Mouse (Mus musculus) T-helper 2 cell (primary cell): ENCODE measurements at regions not wholly inside any gene's neighbourhood (a gene's known extent, or its start where the extent isn't known, plus 50 kb on each side); places are given as distances from the start of the nearest gene placed in this dataset.
"Not testable (repeated sequence)": the region's sequence is repeated elsewhere in the genome, so short reads cannot be mapped to it uniquely, and the experiment has no call there.

Source experiments
- in situ Hi-C: fragments of 300-600 bp; cut with MboI, MseI; formaldehyde crosslinking; loops from one replicate; pipeline ENCODE4 v1.15.1; 2025; ENCODE audit warnings: high pct_unique_total_duplicates

DNA sequence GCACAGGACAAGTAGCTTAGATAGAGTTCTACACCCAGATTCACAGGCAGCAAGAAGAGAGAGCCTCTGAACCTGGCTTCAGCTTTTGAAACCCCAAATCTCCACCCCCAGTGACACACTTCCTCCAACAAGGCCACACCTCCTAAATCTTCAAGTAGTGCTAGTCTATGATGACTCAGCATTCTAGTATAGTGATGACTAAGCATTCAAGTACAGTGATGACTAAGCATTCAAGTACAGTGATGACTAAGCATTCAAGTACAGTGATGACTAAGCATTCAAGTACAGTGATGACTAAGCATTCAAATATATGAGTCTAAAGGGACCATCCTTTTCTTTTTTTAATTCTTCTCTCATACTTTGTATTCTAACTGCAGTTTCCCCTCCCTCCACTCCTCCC is 225.8 kb downstream of the Diras2 start:
- in situ Hi-C loops = not testable (repeated sequence)

DNA sequence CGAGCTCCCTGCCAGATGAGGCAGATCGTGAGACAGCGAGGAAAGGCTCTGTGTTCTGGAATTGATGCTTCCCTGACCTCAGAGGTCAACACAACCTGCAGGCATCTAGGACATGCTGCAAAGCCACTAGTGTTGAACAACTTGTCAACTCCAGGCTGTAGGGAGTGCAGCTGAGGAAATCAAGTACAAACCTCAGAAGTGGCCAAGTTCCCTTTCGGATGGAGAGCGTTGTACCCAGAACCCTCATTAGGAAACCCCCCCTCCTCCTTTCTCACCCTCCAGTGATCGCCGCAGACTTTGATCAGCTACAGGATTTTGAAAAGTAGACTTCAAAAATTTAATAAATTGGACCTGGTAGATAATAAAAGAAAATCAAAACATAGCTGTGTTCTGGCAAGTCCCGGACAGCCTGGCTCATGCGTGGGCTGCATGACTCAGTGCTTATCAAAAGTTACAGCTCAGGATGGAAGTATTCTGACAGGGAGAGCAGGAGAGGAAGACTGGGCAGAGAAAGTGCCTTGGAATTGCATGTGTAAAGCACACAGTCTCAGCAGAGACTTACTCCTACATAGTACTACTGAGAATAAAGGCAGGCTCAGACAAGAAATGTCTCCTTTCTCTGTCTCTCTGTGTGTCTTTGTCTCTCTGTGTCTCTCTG is 224.2 kb downstream of the Diras2 start:
- in situ Hi-C loops = no loop called here

DNA sequence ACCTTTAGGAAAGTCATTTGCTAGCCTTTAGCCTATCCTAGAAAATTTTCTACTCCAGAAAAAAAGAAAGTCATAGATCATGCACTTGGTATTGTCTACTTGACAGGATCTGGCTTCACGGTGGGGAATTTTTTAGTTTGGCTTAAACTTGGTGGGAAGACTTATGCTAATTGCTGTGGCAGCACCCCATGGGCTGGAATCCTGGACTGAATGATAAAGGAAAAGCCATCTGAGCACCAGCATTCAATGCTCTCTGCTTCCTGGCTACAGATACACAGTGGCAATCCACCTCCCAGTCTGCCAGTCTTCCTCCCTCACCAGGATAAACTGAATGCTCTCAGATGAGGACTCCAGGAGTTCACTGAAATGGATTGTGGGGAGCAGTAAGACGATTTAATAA is 220.1 kb downstream of the Diras2 start:
- in situ Hi-C loops = loop anchor here (10.0 kb wide), 1 partner anchor 776 kb away; no protein-coding TSS in a partner anchor

DNA sequence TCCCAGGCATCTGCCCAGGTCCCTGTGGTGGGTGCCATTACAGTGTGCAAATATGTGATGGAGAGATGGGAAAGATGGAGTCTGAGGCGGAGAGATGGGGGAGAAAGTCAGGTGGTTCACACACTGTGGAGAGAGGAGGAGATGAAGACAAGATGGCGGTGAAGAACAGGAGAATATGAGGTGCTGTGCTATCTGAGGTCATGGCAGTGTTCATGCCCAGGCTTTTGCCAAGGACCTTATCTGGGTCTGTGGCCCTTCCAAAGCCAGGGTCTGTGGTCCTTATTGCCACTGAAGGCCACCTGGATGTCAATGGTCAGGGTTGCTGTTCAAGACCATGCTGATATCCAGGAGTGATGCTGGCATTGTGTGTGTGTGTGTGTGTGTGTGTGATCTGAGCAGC is 212.8 kb downstream of the Diras2 start:
- in situ Hi-C loops = loop anchor here (10.0 kb wide), 1 partner anchor 783 kb away; no protein-coding TSS in a partner anchor

DNA sequence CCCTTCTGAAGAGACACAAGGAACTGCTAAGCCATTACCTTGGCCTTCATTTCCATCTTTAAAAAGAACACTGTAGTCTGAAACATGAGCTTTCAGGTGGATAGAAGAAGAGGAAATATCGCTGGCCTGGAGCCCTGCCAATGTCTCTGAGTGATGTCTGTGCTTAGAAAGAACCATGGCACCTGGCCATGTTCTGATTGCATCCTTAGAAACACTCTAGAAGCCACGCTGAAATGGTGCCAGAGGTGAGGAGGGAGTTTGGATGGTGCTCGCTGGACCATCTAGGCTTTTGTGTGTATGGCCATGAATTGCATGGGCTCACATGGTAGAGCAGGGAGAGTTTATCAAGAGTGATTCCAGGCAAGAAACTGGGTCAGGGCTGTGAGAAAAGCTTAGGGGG is 207.4 kb downstream of the Diras2 start:
- in situ Hi-C loops = no loop called here

DNA sequence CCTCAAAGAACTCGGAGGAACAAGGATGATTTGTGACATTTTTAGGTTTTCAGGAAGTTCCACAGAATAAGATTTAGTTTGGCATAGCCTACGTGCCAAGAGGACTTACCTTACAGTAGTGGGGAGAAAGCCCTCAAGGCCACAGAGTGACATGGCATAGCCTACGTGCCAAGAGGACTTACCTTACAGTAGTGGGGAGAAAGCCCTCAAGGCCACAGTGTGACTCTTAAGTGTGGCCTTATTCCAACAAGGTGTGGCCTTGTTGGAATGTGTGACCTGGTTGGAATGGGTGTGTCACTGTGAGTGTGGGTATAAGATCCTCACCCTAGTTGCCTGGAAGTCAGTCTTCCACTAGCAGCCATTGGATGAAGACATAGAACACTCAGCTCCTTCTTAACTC is 206.7 kb downstream of the Diras2 start:
- in situ Hi-C loops = not testable (repeated sequence)

DNA sequence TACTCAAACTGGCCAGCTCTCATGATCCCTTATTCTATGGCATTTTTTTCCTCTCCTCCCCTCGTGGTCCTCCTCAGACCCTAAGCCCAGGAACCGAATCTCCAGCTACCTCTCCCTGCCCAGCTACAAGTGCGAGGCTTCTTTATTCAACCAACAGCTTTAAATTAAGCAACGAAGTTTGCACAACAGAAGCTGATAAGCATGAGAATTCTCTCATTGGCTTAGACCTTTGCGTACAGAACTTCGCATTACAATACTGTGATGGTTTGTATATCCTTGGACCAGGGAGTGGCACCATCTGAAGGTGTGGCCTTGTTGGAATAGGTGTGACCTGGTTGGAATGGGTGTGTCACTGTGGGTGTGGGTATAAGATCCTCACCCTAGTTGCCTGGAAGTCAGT is 205.4 kb downstream of the Diras2 start:
- in situ Hi-C loops = not testable (repeated sequence)

DNA sequence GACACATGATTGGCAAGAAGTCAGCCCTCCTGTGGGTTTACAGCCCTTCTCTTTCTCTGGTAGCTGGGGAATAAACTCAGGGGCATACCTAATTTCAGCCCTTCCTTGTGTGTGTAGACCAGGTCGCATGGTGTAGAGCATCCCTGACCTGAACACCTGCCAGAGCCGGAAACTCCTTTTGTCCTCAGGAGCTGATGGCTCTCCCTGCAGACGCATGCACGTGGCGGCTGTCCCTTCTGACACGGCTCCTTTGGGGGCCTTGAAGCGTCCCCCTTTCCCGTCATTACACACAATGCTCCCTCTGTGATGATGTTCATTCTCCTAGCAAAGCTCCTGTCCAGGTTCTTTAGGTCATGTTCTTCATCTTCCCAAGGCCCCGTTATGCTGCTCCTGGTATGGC is 203.3 kb downstream of the Diras2 start:
- in situ Hi-C loops = no loop called here

DNA sequence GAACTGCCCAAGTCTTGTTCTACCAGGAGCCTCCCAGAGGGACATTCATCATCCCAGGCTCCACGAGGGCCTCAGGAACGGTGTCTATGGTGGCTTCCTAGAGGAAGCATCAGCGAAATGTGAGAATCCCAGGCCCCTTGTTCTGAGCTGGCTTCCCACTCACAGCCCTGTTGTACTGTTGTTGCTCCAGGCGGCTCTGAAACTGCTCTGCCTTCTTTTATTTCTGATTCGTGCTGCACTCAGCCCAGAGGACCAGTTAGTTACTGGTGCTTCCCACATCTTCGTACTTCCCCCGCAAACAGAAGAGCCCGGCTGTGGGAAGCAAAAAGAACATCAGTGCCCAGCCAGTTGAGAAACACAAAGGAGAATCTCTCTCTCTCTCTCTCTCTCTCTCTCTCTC is 202.3 kb downstream of the Diras2 start:
- in situ Hi-C loops = no loop called here

DNA sequence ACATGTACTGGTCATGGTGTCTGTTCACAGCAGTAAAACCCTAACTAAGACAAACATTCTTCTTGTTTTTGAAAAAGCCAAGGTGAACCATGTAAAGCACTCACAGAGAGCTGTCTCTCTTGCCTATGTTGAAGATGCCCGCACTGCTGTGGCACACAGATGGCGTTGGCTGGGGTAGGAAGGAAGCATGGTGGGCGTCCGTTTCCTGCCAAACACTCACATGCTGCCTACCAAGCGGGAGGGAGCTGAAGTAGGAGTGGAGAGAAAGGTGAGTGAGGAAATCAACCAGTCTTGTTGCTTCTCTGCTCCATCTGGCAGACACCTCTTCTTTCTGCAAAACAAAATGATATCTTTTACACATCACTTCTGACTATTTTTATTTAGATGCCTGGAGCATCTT is 200.0 kb downstream of the Diras2 start:
- in situ Hi-C loops = no loop called here

DNA sequence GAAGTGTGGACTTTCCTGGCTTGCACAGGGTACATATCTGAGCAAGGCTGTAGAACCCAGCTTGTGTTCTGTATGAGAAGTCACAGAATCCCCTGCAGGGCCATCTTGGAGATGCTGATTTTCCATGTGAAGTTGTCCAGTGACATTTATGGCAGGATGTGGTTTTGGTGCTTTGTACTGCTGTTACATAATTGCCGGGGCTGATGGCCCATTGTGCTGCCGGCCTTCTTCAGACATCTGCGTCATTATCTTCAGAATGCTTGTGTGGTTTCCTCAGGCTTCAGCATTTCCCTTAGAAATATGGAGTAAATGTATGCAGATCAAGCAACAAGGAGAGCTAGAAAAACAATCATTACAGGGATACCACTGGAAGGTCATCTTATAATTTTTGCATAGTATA is 196.1 kb downstream of the Diras2 start:
- in situ Hi-C loops = no loop called here

DNA sequence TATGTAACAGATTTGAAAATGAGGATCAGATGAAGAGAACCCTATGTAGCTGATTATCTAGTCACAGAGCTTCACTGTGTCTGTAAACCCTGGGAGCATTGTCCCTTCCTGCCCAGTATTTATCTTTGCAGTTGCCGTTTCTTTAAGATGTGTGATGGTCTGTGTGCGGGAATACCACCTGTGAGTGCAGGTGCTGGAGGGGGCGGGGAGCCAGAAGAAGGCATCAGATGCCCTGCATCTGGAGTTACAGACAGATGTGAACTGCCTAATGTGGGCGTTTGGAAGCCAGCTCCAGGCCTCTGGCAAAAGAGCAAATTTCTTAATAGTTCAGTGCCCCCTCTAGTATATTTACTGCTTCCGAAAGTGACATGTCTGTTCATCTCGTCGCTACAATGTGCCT is 193.1 kb downstream of the Diras2 start:
- in situ Hi-C loops = no loop called here

DNA sequence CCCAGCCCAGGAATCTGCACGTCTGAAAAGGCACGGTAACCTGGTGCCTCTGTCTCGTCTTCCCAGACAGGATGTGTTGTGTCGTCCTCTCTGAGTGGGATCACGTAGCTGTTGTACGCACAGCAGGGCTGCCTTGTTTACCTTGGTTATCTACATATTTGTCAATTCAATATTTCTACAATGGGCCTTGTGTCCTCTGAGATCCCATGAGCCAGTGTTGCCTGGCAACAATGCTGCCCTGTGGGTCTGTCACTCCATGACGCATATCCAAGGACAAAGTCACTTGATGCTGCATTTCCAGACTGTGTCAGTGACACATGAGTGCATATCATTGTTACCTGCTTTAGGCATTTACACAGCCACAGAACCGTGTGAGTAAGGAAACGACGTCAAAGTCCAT is 191.9 kb downstream of the Diras2 start:
- in situ Hi-C loops = no loop called here

DNA sequence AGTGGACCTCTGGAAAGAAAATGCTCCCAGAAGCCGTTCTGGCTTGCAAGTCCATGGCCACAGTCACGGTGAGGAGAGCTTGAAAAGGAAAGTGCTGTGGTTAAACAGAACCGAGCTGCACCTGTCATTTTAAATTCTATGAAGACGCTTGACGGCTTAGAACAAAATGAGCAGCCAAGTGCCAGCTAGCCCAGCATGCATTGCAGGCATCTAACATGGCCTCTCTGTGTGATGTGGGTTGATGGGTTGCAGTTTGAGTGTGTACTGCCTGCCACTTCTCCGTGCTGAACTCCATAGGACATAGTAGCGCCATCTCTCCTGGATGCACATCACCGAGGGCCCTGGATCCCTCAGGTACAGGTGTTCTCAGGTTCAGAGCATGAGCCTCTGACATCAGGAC is 189.1 kb downstream of the Diras2 start:
- in situ Hi-C loops = no loop called here

DNA sequence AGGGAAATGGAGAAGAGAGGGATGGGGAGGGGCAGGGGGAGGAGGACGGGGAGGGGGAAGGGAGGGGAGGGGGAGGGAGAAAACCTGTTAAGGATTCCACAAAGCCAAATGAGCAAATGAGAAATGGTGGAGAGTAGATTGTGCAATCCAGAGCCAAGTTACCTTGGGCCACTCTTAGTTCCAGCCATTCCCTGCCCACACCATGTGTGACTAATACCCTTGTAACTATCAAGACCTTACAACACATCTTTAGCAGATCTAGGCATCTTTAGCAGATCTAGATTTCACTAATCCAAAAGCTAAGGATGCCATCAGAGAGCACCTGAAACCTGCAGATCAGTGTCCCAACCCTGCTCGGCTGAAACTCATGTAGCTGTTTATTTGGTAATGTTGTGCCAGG is 186.7 kb downstream of the Diras2 start:
- in situ Hi-C loops = no loop called here

DNA sequence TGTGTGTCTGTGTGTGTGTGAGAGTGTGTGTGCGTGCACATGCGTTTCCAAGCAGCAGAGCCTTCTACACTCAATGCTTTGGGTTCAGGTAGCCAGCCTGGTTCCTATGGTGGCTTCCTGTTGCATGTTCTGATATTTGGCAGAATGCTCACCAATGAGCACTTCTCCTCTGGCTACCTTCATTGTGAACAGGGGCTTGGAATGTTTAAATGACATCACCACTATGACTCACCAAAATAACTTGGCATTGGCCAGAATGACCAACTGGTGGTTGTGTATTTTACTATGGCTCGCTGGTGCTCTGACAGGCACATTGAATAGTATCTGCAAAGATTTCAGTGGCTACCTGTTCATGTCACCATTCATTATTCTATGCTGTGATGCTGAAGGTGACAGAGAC is 186.2 kb downstream of the Diras2 start:
- in situ Hi-C loops = no loop called here

DNA sequence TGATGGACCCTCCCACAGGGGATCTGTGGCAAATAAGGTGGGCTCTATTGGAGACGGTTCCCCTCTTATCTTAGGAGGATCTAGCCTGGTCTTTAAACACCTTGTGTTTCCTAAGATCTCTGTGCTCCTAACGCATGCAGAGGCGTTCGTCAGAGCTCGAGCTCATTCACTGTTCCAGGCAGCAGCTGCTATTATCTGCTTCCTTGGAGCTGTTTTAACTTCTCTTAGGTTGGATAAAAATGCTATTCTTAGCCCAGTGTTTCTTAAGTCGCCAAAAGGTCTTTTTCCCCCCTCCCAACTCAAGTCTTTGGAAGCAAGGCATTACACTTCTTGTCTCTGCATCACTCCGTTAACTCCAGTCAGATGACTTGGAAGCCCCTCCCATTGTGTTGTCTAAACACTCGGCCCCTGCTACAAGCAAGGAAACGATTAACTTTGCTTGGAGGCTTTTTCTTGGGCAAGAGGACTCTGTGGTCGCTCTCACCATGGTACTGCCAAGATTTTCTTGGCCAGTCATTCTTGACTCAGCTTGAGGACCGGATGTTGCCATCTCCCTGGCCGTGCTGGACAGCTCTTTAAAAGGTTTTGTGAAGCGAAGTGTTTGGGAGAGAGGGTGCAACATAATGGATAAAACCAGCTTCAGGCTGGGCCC is 185.6 kb downstream of the Diras2 start:
- in situ Hi-C loops = no loop called here

DNA sequence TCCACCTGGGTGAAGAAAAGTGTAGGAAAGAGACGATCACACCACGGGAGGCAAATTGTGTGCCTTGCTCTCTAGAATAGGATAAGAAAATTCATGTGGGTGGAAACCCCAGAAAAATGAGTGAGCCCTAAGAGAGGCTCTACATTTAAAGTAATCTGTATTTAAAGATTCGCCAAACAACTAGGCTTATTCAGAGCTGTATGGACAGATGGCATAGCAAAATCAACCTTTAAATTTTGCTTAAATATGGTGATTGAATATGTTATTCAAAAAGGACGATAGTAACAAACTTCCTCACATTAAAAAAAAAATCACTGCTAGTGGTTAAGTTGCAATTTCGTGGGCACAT is 185.1 kb downstream of the Diras2 start:
- in situ Hi-C loops = no loop called here

DNA sequence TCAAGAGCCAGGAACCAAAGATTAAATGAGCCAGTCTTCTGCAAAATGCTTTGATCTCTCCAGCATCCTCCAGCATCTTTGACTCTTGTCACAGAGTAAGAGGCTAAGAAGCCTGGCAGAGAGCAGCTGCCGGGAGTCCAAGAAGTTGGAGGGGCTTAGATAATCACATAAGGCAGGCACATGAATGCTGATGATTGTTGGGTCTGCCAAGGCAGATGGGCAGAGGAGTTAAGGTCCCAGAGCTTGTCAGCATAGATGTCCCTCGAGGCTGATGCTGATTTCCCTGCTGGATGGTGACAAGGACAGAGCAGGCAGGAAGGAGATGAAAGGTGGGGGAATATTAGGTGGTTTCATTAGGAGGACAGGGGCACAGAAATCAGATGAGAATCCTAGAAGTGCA is 183.4 kb downstream of the Diras2 start:
- in situ Hi-C loops = no loop called here

DNA sequence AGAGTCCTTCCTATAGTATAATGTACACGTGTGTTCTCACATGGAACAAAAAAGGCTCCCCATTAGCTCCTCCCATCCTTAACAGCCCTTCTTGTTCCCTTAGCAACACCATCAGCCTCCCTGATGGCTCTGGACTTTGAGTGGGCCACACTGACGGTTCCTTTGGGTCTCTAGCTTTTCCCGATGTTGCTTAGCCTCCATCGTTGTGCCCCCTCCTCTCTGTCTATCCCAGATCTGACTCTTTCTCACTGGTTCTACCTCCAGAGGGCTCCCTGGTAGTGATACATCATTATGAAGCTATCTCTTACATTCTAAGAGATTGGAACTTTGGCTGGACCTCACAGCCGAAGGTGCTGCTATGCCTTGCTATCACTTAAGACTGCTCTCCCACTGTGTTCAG is 181.5 kb downstream of the Diras2 start:
- in situ Hi-C loops = no loop called here

DNA sequence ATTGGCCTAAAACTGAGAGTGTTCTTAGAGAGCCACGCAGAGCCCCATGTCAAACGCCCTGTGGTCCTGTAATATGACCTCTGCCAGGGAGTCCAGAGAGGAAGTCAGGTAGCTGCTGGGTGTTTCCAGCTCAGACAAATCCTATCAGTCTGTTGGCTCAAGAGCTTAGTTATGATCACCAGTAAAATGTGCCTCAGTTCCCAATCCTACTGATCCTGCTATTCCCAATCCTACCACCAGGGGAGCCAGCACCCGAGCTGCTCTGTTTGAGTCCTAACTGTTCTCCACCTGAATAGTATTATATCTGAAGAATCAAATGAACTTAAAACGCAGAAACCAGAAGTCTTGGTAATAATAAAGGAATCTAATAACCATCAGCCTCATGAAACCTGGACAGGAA is 178.5 kb downstream of the Diras2 start:
- in situ Hi-C loops = no loop called here

DNA sequence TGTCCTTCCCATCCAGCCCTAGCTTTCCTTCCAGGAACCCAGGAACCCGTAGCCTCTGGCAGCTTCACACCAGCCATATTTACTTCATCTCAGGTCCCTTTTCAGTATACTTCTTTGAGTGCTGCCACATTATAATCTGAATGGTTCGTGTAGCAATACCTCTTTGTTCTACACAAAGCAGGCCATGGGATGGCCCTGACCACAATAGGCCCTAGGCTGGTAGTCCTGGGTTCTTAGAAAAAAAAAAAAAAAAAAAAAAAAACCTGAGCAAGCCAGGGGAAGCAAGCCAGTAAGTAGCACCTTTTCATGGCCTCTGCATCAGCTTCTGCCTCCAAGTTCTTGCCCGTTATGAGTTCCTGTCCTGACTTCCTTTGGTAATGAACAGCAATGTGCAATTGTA is 177.6 kb downstream of the Diras2 start:
- in situ Hi-C loops = no loop called here

DNA sequence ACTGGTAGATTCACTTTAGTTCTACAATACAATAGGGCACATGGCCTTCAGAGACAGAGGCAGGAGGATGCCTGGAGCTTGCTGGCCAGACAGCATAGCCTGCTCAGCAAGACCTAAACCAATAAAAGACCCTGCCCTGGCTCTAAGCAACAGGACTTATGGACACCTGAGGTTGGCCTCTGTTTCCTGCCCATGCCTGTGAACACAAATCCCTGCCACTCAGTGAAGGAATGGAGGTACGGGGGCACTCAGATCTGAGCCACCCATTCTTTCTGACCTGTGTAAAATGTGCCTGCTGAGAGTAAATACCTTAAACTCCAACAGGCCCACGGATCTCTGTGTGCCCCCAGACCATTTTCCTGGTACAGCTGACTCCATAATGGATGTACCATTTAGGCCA is 177.1 kb downstream of the Diras2 start:
- in situ Hi-C loops = no loop called here

DNA sequence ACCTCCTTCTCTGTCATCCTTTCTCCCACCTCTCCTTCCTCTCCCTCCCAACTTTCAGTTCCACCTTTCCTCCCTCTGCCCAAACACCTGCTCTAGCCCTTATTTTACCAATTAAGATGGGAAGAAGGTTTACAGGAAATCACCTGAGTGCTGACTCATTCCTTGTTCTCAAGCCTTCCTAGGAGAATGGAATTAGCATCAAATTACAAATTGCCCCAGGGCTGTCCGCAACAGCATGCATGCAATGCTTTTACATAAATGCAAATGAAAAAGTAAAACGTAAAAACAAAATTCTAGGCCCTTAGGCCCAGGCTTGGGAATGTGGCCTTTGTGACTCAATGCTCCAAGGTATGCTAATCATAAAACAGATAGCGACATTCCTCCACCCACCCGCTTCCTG is 175.2 kb downstream of the Diras2 start:
- in situ Hi-C loops = not testable (repeated sequence)
